Mouse (Mus musculus) hindbrain, embryonic 16.5 days (tissue): Measurements from ENCODE around the gene Inhbe. TPM values are rescaled to one million over a fixed set of nuclear protein-coding genes. Genes with fewer than 3 reads are reported as not detected.
"Not testable (repeated sequence)": the region's sequence is repeated elsewhere in the genome, so short reads cannot be mapped to it uniquely, and the experiment has no call there.

Experiments
- ATAC-seq: fragments of 200-750 bp; cut with Nextera tagmentation; 2 replicates; pipeline ENCODE4 v1.8.0; 2017; ENCODE audit warnings: moderate TSS enrichment, moderate library complexity
- H3K27ac ChIP-seq: fragments of 300-500 bp; sonication (generic); 2 replicates; pipeline ENCODE4 v1.5.1; 2014; ENCODE audit warnings: low read depth, mild to moderate bottlenecking, control low read depth, low read length, moderate library complexity
- H3K27me3 ChIP-seq: fragments of 300-500 bp; sonication (generic); replicated peaks from 2 replicates; pipeline ENCODE4 v1.6.1; 2014; ENCODE audit warnings: low read length; ENCODE audit not compliant: control insufficient read depth, insufficient read depth
- H3K36me3 ChIP-seq: fragments of 300-500 bp; sonication (generic); 2 replicates; pipeline ENCODE4 v1.6.1; 2014; ENCODE audit warnings: mild to moderate bottlenecking, low read length, moderate library complexity, mixed read lengths; ENCODE audit not compliant: control insufficient read depth, insufficient read depth
- H3K4me1 ChIP-seq: fragments of 300-500 bp; sonication (generic); 2 replicates; pipeline ENCODE4 v1.6.1; 2014; ENCODE audit warnings: low read depth, low read length; ENCODE audit not compliant: control insufficient read depth, insufficient read depth
- H3K4me2 ChIP-seq: fragments of 300-500 bp; sonication (generic); 2 replicates; pipeline ENCODE4 v1.6.1; 2014; ENCODE audit warnings: mild to moderate bottlenecking, low read length, control low read depth, moderate library complexity
- H3K4me3 ChIP-seq: fragments of 300-500 bp; sonication (generic); 2 replicates; pipeline ENCODE4 v1.5.1; 2014; ENCODE audit warnings: mild to moderate bottlenecking, low read length, control low read depth, moderate library complexity
- H3K9ac ChIP-seq: fragments of 300-500 bp; sonication (generic); 2 replicates; pipeline ENCODE4 v1.6.1; 2014; ENCODE audit warnings: low read depth, mild to moderate bottlenecking, control low read depth, low read length, moderate library complexity
- H3K9me3 ChIP-seq: fragments of 300-500 bp; sonication (generic); 2 replicates; pipeline ENCODE4 v1.6.1; 2014; ENCODE audit warnings: mild to moderate bottlenecking, low read length, moderate library complexity; ENCODE audit not compliant: control insufficient read depth
- WGBS: fragments of 180-500 bp; shearing (Covaris S2); extraction: QIAGEN DNeasy Blood & Tissue Kit; methylation state at CpG from one replicate; pipeline ENCODE4 v1.1.7; 2014; 5-methylcytosine and 5-hydroxymethylcytosine counted together
- polyA plus RNA-seq: library from polyadenylated mRNA; unstranded; fragments of >200 nt; fragmentation: Nextera tagmentation; extraction: Ambion mirVana; gene quantifications from 2 replicates; pipeline ENCODE4 v1.2.1, GENCODE M21; 2015

Inhbe gene
- polyA plus RNA-seq, 1 experiment from 2014 or later = 0.03 TPM

GRCm38 (mm10) chr10:127310523-127311475 is 43.4 kb downstream of the Inhbe start:
- Histone ChIP-seq H3K27me3 (no peaks in the 10 kb centered on the region), H3K4me1 (peaks cover 14% of the 10 kb centered on the region), H3K4me3 (peak overlapping the region; percentile 58), H3K36me3 (peaks cover 19% of the 10 kb centered on the region), H3K9ac (peak overlapping the region; percentile 71), H3K9me3 (no peaks in the 10 kb centered on the region), H3K27ac (peak overlapping the region; percentile 57; the same call in 1 of the 2 replicates), H3K4me2 (peak overlapping the region; percentile 84)
- peak; percentile 22 for ATAC-seq
- 38% methylated on average over 23 of the region's 23 CpGs for WGBS

GRCm38 (mm10) chr10:127309167-127309566 is 45.0 kb downstream of the Inhbe start:
- H3K4me3 ChIP-seq, H3K9me3 ChIP-seq, H3K4me2 ChIP-seq, H3K27ac ChIP-seq, H3K9ac ChIP-seq, H3K27me3 ChIP-seq, ATAC-seq: not testable (repeated sequence)
- 91% methylated on average over 3 of the region's 3 CpGs for WGBS
- H3K36me3 ChIP-seq = peaks cover 24% of the 10 kb centered on the region
- peaks cover 14% of the 10 kb centered on the region for H3K4me1 ChIP-seq

DNA sequence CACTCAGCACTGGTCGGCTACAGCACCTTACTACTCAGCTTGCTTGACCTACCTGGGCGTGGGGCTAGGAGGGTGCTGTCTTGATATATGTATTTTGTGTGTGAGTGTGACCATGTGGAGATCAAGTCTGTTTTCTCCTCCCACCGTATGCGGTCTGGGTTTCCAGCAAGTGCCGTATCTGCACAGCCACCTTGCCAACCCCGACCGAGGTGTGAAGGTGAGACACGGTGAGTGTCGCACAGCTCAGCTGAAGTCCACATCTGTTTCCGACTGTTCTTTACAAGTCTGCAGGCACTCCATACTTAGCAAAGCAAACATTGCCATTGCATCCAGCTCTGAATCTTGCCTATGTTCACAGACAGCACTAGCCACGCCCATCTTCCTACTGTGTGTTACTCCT is 51.1 kb downstream of the Inhbe start:
- Histone ChIP-seq H3K4me1 (no peaks in the 10 kb centered on the region), H3K9me3 (no peaks in the 10 kb centered on the region), H3K4me3 (no peak overlapping the region), H3K9ac (no peak overlapping the region), H3K4me2 (no peak overlapping the region), H3K27me3 (no peaks in the 10 kb centered on the region), H3K36me3 (peaks cover 39% of the 10 kb centered on the region), H3K27ac (no peak overlapping the region)
- ATAC-seq = no peak
- 95% methylated on average over 11 of the region's 11 CpGs for WGBS

- peaks cover 47% of the 10 kb centered on the region for H3K36me3 ChIP-seq
- no peak overlapping the region for H3K4me3 ChIP-seq
- no peak overlapping the region for H3K9ac ChIP-seq
Measured at GRCm38 (mm10) chr10:127300361-127300760, 53.9 kb downstream of the Inhbe start.

More at GRCm38 (mm10) chr10:127300361-127300760, 53.9 kb downstream of the Inhbe start:
- ATAC-seq = no peak
- Histone ChIP-seq H3K4me1 (no peaks in the 10 kb centered on the region), H3K9me3 (no peaks in the 10 kb centered on the region), H3K4me2 (no peak overlapping the region), H3K27ac (no peak overlapping the region), H3K27me3 (no peaks in the 10 kb centered on the region)
- WGBS = 93% methylated on average over 6 of the region's 6 CpGs

Other genes with a start within 250 kb of the Inhbe start
- 135 and 138 TPM in 2 replicates for gene Os9, start 233.3 kb downstream of the Inhbe start, polyA plus RNA-seq
- gene B4galnt1, start 189.2 kb downstream of the Inhbe start, polyA plus RNA-seq = 59.0 and 74.1 TPM in 2 replicates
- gene Slc26a10, start 173.8 kb downstream of the Inhbe start, polyA plus RNA-seq = 1.4 and 1.5 TPM in 2 replicates
- 29.0 and 29.1 TPM in 2 replicates for gene Arhgef25, start 164.3 kb downstream of the Inhbe start, polyA plus RNA-seq
- 213 and 233 TPM in 2 replicates for gene Dtx3, start 158.7 kb downstream of the Inhbe start, polyA plus RNA-seq
- gene Pip4k2c, start 142.8 kb downstream of the Inhbe start, polyA plus RNA-seq = 20.5 and 20.7 TPM in 2 replicates
- 115 and 130 TPM in 2 replicates for gene Kif5a, start 91.1 kb downstream of the Inhbe start, polyA plus RNA-seq
- 355 and 358 TPM in 2 replicates for gene Dctn2, start 88.0 kb downstream of the Inhbe start, polyA plus RNA-seq
- gene Mbd6, start 65.4 kb downstream of the Inhbe start, polyA plus RNA-seq = 11.2 and 11.5 TPM in 2 replicates
- 108 and 113 TPM in 2 replicates for gene Mars, start 42.6 kb downstream of the Inhbe start, polyA plus RNA-seq
- gene Arhgap9, start 32.4 kb downstream of the Inhbe start, polyA plus RNA-seq = 0.79 and 0.81 TPM in 2 replicates
- gene Gli1, start 12.4 kb downstream of the Inhbe start, polyA plus RNA-seq = 1.8 and 2.1 TPM in 2 replicates
- not detected in 2 replicates for gene Inhbc, start 16.0 kb upstream of the Inhbe start, polyA plus RNA-seq
- 34.0 and 37.4 TPM in 2 replicates for gene R3hdm2, start 25.9 kb upstream of the Inhbe start, polyA plus RNA-seq
- 2.0 and 3.3 TPM in 2 replicates for gene Stac3, start 147.3 kb upstream of the Inhbe start, polyA plus RNA-seq
- gene Ndufa4l2, start 160.6 kb upstream of the Inhbe start, polyA plus RNA-seq = 23.2 and 29.5 TPM in 2 replicates
- gene Shmt2, start 168.0 kb upstream of the Inhbe start, polyA plus RNA-seq = 52.8 and 59.3 TPM in 2 replicates
- gene Nxph4, start 180.1 kb upstream of the Inhbe start, polyA plus RNA-seq = 129 and 136 TPM in 2 replicates